ENCODE assay signal across 7 mouse cellular contexts in genomic region chr17:56124377-56125275, GRCm38 (mm10). TPM values are rescaled to one million over a fixed set of nuclear protein-coding genes. Genes with fewer than 3 reads are reported as not detected.
A peak's percentile ranks its signal among the peaks of the same experiment; 100 is the strongest.
DNase-seq lines count a peak whose midpoint lies in the region; ATAC-seq and TF ChIP-seq lines count a peak whose summit lies in the region.

No protein-coding gene starts in this region.

- H3K4me2 ChIP-seq in forebrain, embryonic 15.5 days (replicated peaks) = peak overlapping the region; percentile 39
- H3K4me2 ChIP-seq in intestine, postnatal 0 days (replicated peaks; ENCODE audit: low read depth) = peak overlapping the region; percentile 89
- peak overlapping the region; percentile 76 for H3K4me2 ChIP-seq in lung, embryonic 16.5 days (ENCODE audit: low read depth, low read length)

- no peaks in the 10 kb centered on the region; the same call in 1 of the 2 replicates for H3K4me1 ChIP-seq in thymus, adult 2 months (replicated peaks; ENCODE audit: control insufficient read depth, insufficient read depth, low read length)
- peaks cover 17% of the 10 kb centered on the region for H3K4me1 ChIP-seq in forebrain, embryonic 15.5 days
- no peaks in the 10 kb centered on the region; the same call in 1 of the 2 replicates for H3K4me1 ChIP-seq in intestine, postnatal 0 days (replicated peaks; ENCODE audit: control insufficient read depth, insufficient read depth, low read length)
- peaks cover 14% of the 10 kb centered on the region for H3K4me1 ChIP-seq in lung, embryonic 16.5 days (replicated peaks; ENCODE audit: control insufficient read depth, insufficient read depth, low read length)
- H3K4me1 ChIP-seq in small intestine, adult 2 months (ENCODE audit: control insufficient read depth, insufficient read depth, insufficient read length, low read length) = peaks cover 15% of the 10 kb centered on the region

- peak; percentile 44; the same call in 1 of the 2 replicates for TF ChIP-seq CTCF in thymus, adult 2 months (IDR thresholded peaks at IDR 0.05; ENCODE audit: borderline replicate concordance, control insufficient read depth, extremely low read depth, insufficient read depth, low read length, poor library complexity)
- peak; percentile 75 for TF ChIP-seq CTCF in brain, embryonic 14.5 days (IDR thresholded peaks at IDR 0.05; ENCODE audit: borderline replicate concordance, extremely low read depth, insufficient read depth, insufficient read length)
- TF ChIP-seq CTCF in intestine, postnatal 0 days (IDR thresholded peaks at IDR 0.05; ENCODE audit: low read depth) = peak; percentile 86
- TF ChIP-seq CTCF in small intestine, adult 2 months (IDR thresholded peaks at IDR 0.05; ENCODE audit: extremely low read depth, insufficient read length, insufficient replicate concordance, low read depth, low read length) = peak; percentile 88; the same call in 1 of the 2 replicates

- TF ChIP-seq POLR2A in thymus, adult 2 months (IDR thresholded peaks at IDR 0.05; ENCODE audit: control insufficient read depth, extremely low read depth, insufficient read depth, low read length, poor library complexity) = no peak
- no peak for TF ChIP-seq POLR2A in brain, embryonic 14.5 days (IDR thresholded peaks at IDR 0.05; ENCODE audit: borderline replicate concordance, extremely low read depth, insufficient read depth, insufficient read length, poor library complexity, severe bottlenecking)
- peak; percentile 18; the same call in 1 of the 2 replicates for TF ChIP-seq POLR2A in small intestine, adult 2 months (IDR thresholded peaks at IDR 0.05; ENCODE audit: low read depth, low read length)

- peaks cover 13% of the 10 kb centered on the region; the same call in 1 of the 2 replicates for H3K9me3 ChIP-seq in forebrain, embryonic 15.5 days
- H3K9me3 ChIP-seq in intestine, postnatal 0 days (ENCODE audit: control insufficient read depth) = peaks cover 9% of the 10 kb centered on the region
- peaks cover 8% of the 10 kb centered on the region for H3K9me3 ChIP-seq in lung, embryonic 16.5 days (ENCODE audit: control insufficient read depth, low read length)

- 51% methylated on average over 59 of the region's 59 CpGs for WGBS in thymus, adult 2 months
- WGBS in forebrain, embryonic 15.5 days = 8% methylated on average over 59 of the region's 59 CpGs
- 8% methylated on average over 59 of the region's 59 CpGs for WGBS in intestine, postnatal 0 days
- WGBS in lung, embryonic 16.5 days = 8% methylated on average over 50 of the region's 59 CpGs
- 14% methylated on average over 59 of the region's 59 CpGs for WGBS in small intestine, adult 2 months

- peak overlapping the region; percentile 19; the same call in 1 of the 2 replicates for H3K9ac ChIP-seq in forebrain, embryonic 15.5 days (replicated peaks)
- peak overlapping the region; percentile 31; the same call in 1 of the 2 replicates for H3K9ac ChIP-seq in intestine, postnatal 0 days (ENCODE audit: low read depth, low read length)
- peak overlapping the region; percentile 59 for H3K9ac ChIP-seq in lung, embryonic 16.5 days (ENCODE audit: low read length)

- no peaks in the 10 kb centered on the region for H3K36me3 ChIP-seq in thymus, adult 2 months (ENCODE audit: control insufficient read depth, insufficient read depth, low read length)
- H3K36me3 ChIP-seq in forebrain, embryonic 15.5 days = peaks cover 41% of the 10 kb centered on the region
- peaks cover 5% of the 10 kb centered on the region for H3K36me3 ChIP-seq in intestine, postnatal 0 days (ENCODE audit: control insufficient read depth, insufficient read depth)
- H3K36me3 ChIP-seq in lung, embryonic 16.5 days (ENCODE audit: control insufficient read depth, insufficient read depth, low read length) = no peaks in the 10 kb centered on the region
- H3K36me3 ChIP-seq in small intestine, adult 2 months (ENCODE audit: control insufficient read depth, insufficient read depth, low read length) = no peaks in the 10 kb centered on the region

- no peak overlapping the region for H3K27ac ChIP-seq in thymus, adult 2 months (ENCODE audit: control insufficient read depth, insufficient read depth, low read length)
- H3K27ac ChIP-seq in forebrain, embryonic 15.5 days (replicated peaks) = no peak overlapping the region
- no peak overlapping the region for H3K27ac ChIP-seq in intestine, postnatal 0 days (ENCODE audit: low read depth, low read length)
- no peak overlapping the region for H3K27ac ChIP-seq in lung, embryonic 16.5 days (ENCODE audit: low read length)
- no peak overlapping the region for H3K27ac ChIP-seq in small intestine, adult 2 months (ENCODE audit: insufficient read depth, low read depth, low read length)

- no peak overlapping the region for H3K4me3 ChIP-seq in thymus, adult 2 months (ENCODE audit: control insufficient read depth, insufficient read depth, low read length)
- peak overlapping the region; percentile 24 for H3K4me3 ChIP-seq in forebrain, embryonic 15.5 days
- peak overlapping the region; percentile 46 for H3K4me3 ChIP-seq in intestine, postnatal 0 days (ENCODE audit: low read depth, low read length)
- H3K4me3 ChIP-seq in lung, embryonic 16.5 days (ENCODE audit: low read length) = peak overlapping the region; percentile 47
- peak overlapping the region; percentile 72 for H3K4me3 ChIP-seq in small intestine, adult 2 months (ENCODE audit: low read depth, low read length)

- ATAC-seq in forebrain, embryonic 15.5 days (replicated peaks) = 0 out of 2 replicates have a peak, but pooled peaks have one; percentile 7
- ATAC-seq in intestine, postnatal 0 days = peak; percentile 18
- 0 out of 2 replicates have a peak, but pooled peaks have one; percentile 15 for ATAC-seq in lung, embryonic 16.5 days (ENCODE audit: low read depth)

- DNase-seq in thymus, adult 2 months = peak; percentile 43
- no peak for DNase-seq in thymus, adult 18-20 months
- peak; percentile 51 for DNase-seq in brain, embryonic 14.5 days (ENCODE audit: low read depth)

- peaks cover 7% of the 10 kb centered on the region; the same call in 1 of the 2 replicates for H3K27me3 ChIP-seq in thymus, adult 2 months (ENCODE audit: control insufficient read depth, insufficient read depth, low read length)
- peaks cover 46% of the 10 kb centered on the region for H3K27me3 ChIP-seq in forebrain, embryonic 15.5 days
- peaks cover 46% of the 10 kb centered on the region for H3K27me3 ChIP-seq in intestine, postnatal 0 days (replicated peaks; ENCODE audit: control insufficient read depth, insufficient read depth, low read length)
- H3K27me3 ChIP-seq in lung, embryonic 16.5 days (ENCODE audit: control insufficient read depth, insufficient read depth, low read depth, low read length) = peaks cover 41% of the 10 kb centered on the region
- H3K27me3 ChIP-seq in small intestine, adult 2 months (ENCODE audit: control insufficient read depth, insufficient read depth, low read length) = no peaks in the 10 kb centered on the region

RNA-seq across cellular contexts. Expression of gene Lrg1, which starts 2.8 kb away (rescaled TPM):
- 23.5 and 27.0 TPM in 2 replicates for polyA plus RNA-seq in thymus, adult 2 months (2012; rRNA removed)
- 0.06 and 0.18 TPM in 2 replicates for polyA plus RNA-seq in brain, embryonic 14.5 days (2012; rRNA removed)
- 0.13 and 0.19 TPM in 2 replicates for polyA plus RNA-seq in forebrain, embryonic 15.5 days (2015; fragmentation: Nextera tagmentation; extraction: Ambion mirVana)
- polyA plus RNA-seq in intestine, postnatal 0 days (2015; fragmentation: Nextera tagmentation; extraction: Ambion mirVana) = 3.6 and 3.9 TPM in 2 replicates
- polyA plus RNA-seq in lung, embryonic 16.5 days (2015; fragmentation: Nextera tagmentation; extraction: Ambion mirVana) = 0.59 and 1.4 TPM in 2 replicates
- 10.6 and 28.7 TPM in 2 replicates for polyA plus RNA-seq in small intestine, adult 2 months (2012; rRNA removed)

RNA-seq across cellular contexts. Expression of gene Plin5, which starts 7.2 kb away (rescaled TPM):
- 6.2 and 11.7 TPM in 2 replicates for polyA plus RNA-seq in thymus, adult 2 months (2012; rRNA removed)
- 0.43 and 0.67 TPM in 2 replicates for polyA plus RNA-seq in brain, embryonic 14.5 days (2012; rRNA removed)
- polyA plus RNA-seq in forebrain, embryonic 15.5 days (2015; fragmentation: Nextera tagmentation; extraction: Ambion mirVana) = 0.69 and 0.74 TPM in 2 replicates
- 0.10 TPM in 1 of 2 replicates, not detected in the other for polyA plus RNA-seq in intestine, postnatal 0 days (2015; fragmentation: Nextera tagmentation; extraction: Ambion mirVana)
- polyA plus RNA-seq in lung, embryonic 16.5 days (2015; fragmentation: Nextera tagmentation; extraction: Ambion mirVana) = 1.3 and 2.1 TPM in 2 replicates
- polyA plus RNA-seq in small intestine, adult 2 months (2012; rRNA removed) = 0.04 and 0.05 TPM in 2 replicates

RNA-seq across cellular contexts. Expression of gene Plin4, which starts 15.0 kb away (rescaled TPM):
- polyA plus RNA-seq in thymus, adult 2 months (2012; rRNA removed) = 16.7 and 29.0 TPM in 2 replicates
- 0.11 and 0.16 TPM in 2 replicates for polyA plus RNA-seq in brain, embryonic 14.5 days (2012; rRNA removed)
- 0.11 TPM in 2 replicates for polyA plus RNA-seq in forebrain, embryonic 15.5 days (2015; fragmentation: Nextera tagmentation; extraction: Ambion mirVana)
- 0.30 and 0.31 TPM in 2 replicates for polyA plus RNA-seq in intestine, postnatal 0 days (2015; fragmentation: Nextera tagmentation; extraction: Ambion mirVana)
- 0.15 and 0.28 TPM in 2 replicates for polyA plus RNA-seq in lung, embryonic 16.5 days (2015; fragmentation: Nextera tagmentation; extraction: Ambion mirVana)
- 6.2 and 8.9 TPM in 2 replicates for polyA plus RNA-seq in small intestine, adult 2 months (2012; rRNA removed)

RNA-seq across cellular contexts. Expression of gene Sema6b, which starts 15.5 kb away (rescaled TPM):
- polyA plus RNA-seq in thymus, adult 2 months (2012; rRNA removed) = 3.8 and 4.9 TPM in 2 replicates
- polyA plus RNA-seq in brain, embryonic 14.5 days (2012; rRNA removed) = 35.0 and 48.5 TPM in 2 replicates
- polyA plus RNA-seq in forebrain, embryonic 15.5 days (2015; fragmentation: Nextera tagmentation; extraction: Ambion mirVana) = 13.6 and 14.2 TPM in 2 replicates
- 0.94 and 1.1 TPM in 2 replicates for polyA plus RNA-seq in intestine, postnatal 0 days (2015; fragmentation: Nextera tagmentation; extraction: Ambion mirVana)
- polyA plus RNA-seq in lung, embryonic 16.5 days (2015; fragmentation: Nextera tagmentation; extraction: Ambion mirVana) = 1.2 and 1.7 TPM in 2 replicates
- 6.4 and 12.2 TPM in 2 replicates for polyA plus RNA-seq in small intestine, adult 2 months (2012; rRNA removed)

RNA-seq across cellular contexts. Expression of gene Tnfaip8l1, which starts 37.7 kb away (rescaled TPM):
- polyA plus RNA-seq in thymus, adult 2 months (2012; rRNA removed) = 21.6 and 26.8 TPM in 2 replicates
- polyA plus RNA-seq in brain, embryonic 14.5 days (2012; rRNA removed) = 9.8 TPM in 2 replicates
- polyA plus RNA-seq in forebrain, embryonic 15.5 days (2015; fragmentation: Nextera tagmentation; extraction: Ambion mirVana) = 9.0 and 10.0 TPM in 2 replicates
- 4.6 and 5.1 TPM in 2 replicates for polyA plus RNA-seq in intestine, postnatal 0 days (2015; fragmentation: Nextera tagmentation; extraction: Ambion mirVana)
- 15.5 and 17.3 TPM in 2 replicates for polyA plus RNA-seq in lung, embryonic 16.5 days (2015; fragmentation: Nextera tagmentation; extraction: Ambion mirVana)
- polyA plus RNA-seq in small intestine, adult 2 months (2012; rRNA removed) = 4.2 and 10.3 TPM in 2 replicates

Comparison
In these comparisons a context has a peak if more than half of its experiments do, and no peak if none do; other contexts are left out.
1. DNase-seq: peak in thymus, adult 2 months (single experiment) and brain, embryonic 14.5 days (single experiment); none in thymus, adult 18-20 months (0 of 2).
2. H3K4me2 ChIP-seq: peak in every context shown above with its lines; median percentile 89 in intestine, postnatal 0 days; 76 in lung, embryonic 16.5 days; 39 in forebrain, embryonic 15.5 days.
3. Peak in every context shown above with its lines, with median percentiles within 50 percentile points of each other: CTCF ChIP-seq, ATAC-seq and H3K9ac ChIP-seq.